Mouse (Mus musculus): ENCODE measurements around the gene 1700021F05Rik.

DNA sequence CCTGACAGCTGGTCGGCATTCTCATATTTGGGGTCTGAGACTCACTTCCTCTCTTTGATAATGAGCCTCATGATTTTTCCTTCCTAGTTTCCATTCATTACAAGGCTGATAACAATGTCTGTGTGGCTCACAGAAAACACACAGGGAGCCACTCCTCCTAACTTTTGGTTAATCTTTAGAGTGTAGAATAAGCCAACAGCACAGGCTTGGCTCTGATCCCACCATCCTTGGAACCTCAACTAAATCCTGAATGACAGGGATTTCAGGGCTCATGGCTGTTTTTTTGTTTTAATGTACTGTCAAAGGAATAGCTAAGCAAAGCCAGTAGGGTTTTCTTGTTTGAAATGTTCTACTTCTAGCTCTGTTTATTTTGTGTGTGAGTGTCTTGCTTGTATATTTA lies 6.4 kb downstream of the 1700021F05Rik start:
- TF ChIP-seq POLR2A (IDR thresholded peaks at IDR 0.05; ENCODE audit: extremely low read depth, insufficient read depth, low read length): no peak
- TF ChIP-seq CTCF (IDR thresholded peaks at IDR 0.05; ENCODE audit: extremely low read depth, insufficient read depth, low read length): no peak

All from cortical plate, adult 2 months (tissue).